Mouse (Mus musculus) kidney, postnatal 10 days (tissue): ENCODE measurements at regions not wholly inside any gene's neighbourhood (a gene's known extent, or its start where the extent isn't known, plus 50 kb on each side); places are given as distances from the start of the nearest gene placed in this dataset.

Experiments
- DNase-seq: peaks from one replicate; pipeline ENCODE4 v3.0.0; 2021; ENCODE audit warnings: mixed read lengths

DNA sequence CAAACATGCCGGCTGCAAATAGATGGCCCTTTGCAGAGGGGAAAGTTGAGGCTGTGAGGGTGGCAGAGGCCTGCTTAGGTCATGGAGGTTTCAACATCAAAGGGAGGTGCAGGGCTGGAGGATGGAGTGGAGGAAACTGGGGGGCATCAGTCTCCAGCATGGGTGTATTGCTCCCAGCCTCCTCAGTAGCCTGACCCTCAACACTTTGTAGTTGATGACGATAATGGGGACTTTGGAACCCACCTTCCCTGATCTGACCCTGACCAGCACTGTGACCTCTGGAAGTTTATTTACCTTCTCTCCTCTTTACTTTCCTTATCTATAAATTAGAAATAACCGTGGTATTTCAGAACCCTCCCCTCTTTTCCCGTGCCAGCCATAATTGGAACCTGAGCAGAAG, 56.2 kb downstream of the Gm26897 start:
- DNase-seq = no peak

DNA sequence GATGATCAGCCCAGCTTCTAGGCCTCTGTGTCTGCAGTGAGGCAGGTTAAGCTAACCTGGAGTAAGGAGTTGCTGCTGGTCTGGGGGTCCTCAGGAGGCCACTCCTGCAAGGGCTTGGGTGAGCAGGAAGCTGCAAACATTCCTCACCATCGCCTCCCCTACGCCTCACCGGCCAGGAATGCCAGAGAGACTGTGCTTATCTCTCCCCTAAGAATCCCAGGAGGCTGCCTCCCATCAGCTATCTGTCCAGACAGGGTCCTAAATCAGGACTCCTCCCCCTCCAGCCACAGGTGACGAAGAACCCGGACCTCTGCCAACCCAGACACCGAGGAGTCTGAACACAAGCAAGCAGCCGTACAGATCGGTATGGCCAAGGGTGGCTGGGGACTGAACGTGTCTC, 56.8 kb downstream of the Gm26897 start:
- DNase-seq = peak; percentile 41

DNA sequence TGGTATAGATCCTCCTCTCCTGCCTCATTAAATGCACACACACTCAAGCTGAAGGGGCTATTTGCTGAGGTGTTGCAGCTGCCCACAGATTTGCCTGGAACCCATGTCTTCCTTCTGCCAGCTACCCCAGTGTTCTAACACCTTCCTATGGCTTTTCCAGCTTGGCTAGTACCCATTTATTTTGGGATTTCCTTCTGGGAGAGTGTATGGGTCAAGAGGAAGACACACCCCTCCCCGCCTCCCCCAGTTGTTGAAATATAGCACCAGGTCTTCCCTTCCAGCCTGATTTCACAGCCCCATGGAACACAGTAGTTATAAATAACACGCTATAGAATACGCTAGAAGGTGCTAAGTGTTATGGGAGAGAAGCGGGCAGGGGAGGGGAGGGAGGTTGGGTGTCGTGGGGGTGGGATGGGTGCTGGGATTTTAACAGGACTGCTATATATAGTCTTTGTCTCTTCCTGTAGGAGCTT, 57.4 kb downstream of the Gm26897 start:
- no peak for DNase-seq

DNA sequence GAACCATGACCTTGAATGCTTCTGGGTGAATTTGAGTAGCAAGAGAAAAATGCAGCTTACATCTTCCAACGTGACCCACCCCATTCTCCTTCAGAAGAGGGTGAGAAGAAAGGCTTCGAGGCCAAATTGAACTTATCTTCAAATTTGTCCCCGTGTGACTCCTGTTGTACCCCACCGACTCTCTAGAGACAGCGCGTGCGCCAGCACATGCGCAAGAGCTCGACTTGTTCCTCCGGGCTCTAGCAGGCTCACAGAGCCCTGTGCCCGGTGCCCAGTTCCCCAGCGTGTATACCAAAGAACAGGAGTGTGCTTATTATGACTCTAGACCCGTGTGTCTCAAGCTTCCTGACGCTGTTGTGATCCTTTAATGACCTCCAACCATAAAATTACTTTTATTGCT, 59.0 kb downstream of the Gm26897 start:
- no peak for DNase-seq

DNA sequence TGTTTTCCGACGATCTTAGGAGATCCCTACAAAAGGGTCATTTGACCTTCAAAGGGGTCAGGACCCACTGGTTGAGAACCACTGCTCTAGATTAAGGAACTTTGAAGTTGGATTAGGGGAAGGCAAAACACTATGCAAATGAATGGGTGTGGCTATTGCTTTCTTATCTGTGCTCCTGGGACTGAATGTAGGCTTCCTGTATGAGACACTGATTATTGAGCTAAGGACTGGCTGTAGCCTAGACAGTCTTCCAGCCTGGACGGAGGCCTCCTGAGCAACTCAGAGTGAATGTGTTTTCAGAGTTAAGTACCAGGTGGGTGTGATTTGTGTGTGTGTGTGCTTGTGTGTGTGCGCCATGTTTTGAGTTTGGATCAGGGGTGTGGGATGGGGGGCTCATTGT, 59.5 kb downstream of the Gm26897 start:
- no peak for DNase-seq

DNA sequence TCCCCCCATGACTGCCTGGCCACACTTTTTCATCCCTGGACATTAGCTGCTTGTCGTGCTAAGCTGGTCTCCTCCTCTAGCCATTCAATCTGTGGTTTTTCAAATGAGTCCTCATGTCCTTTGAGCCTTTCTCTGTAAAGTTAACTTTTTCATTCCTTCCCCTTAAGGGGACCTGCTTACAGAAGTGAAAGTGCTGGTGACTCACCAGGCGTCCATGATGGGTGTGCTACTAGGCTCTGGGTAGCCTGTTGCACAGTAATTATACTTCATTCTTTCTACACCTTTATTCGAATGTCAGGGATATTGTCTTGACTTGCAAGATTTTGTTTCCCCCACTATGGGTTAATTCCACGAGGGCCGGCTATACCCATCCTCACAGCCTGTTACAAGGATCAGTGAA, 63.2 kb downstream of the Gm26897 start:
- no peak for DNase-seq

DNA sequence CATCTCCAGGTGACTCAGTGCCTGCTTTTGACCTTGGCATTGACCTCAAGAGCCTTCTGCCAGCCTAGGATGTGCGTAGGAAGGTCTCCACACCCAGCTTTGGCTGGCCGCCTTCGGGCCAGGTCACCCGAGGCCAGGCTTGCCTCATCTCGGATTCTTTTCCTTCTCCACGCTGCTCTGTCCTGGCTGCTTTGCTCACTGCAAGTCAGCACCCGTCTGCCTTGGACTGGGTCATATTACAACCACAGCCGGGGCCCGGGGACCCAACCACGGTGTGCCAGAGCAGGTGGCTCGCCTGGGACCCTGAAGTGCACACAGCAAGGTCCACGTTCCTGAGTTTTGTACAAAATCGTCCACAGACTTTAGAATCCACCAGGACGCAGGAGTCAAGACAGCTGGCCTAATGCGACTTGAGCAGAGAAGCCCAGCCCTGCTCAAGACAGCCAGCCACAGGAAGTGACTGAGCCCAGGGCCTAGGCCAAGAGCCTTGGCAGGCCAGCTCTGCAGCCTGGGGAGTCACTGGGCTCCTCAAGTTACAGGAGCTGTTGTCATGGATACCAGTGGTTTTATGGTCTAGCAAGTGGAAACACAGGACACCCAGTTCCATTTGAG, 66.1 kb downstream of the Gm26897 start:
- peak; percentile 84 for DNase-seq

DNA sequence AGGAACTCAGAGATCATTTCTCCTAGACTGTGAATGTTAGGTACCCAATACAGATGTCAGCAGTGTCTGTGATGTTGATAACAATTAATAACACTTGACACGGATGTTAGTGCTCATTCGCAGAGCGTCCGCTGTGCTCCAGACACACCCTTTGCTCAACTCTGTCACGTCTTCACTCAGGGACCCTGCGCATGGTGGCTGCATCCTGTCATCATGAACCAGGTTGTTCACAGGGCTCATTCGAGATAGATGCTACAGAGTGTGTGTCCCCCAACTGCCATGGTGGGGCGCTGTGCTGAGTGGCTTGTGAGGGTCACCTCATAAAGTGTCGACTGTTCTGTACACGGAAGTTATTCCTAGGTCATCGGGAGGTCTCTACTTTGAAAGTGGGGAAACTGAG, 66.8 kb downstream of the Gm26897 start:
- no peak for DNase-seq

DNA sequence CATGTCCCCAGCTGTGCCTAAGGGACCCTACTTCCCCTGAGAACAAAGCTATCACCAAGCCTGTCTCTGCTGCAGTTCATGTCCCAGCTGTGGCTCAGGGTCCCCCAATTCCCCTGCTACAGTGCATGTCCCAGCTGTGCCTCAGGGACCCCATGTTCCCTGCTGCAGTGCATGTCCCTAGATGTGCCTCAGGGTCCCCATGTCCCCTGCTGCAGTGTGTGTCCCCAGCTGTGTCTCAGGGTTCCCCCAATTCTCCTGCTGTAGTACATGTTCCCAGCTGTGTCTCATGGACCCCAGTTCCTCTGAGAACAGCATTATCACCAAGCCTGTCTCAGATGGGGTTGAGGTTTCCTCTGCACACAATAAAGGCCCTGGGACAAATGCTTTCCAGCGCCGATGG, 67.3 kb downstream of the Gm26897 start:
- DNase-seq = no peak

DNA sequence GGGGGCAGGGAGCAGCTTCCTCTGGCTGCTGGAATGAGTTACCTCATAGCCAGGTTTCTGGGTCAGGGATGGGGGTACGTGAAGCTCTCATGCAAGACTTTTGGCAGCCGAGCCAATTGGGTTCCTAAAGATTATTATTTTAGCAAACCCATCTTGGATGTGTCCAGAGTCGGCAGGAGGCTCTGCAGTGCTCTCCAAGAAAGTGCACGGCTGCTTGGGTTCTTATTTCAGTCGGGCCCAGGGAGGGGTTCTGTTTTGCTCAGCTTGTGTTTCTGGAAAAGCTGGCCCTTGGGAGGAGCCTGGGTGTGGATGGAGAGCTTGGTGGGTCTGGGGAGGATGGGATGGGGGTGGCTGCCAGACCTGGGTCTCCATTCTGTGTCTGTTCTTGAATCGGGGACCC, 70.8 kb downstream of the Gm26897 start:
- DNase-seq = no peak

DNA sequence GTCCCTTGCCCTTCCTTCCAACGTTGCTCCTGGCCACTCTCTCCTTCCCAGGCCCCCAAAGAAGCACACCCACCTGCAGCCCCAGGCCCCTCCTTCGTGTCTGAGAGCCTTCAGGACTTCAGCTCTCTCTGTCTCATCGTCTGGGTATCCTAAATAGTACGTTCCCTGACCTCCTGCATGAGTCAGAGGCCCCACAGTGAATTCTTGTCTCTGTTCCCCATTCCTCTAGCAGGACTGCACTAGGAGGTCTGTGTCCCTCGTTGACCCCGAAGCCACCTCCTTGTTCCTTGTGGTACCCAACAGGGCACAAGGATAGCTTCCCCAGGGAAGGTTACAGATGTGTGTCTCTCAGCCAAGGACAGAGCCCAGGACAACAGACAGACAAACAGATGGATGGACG, 71.4 kb downstream of the Gm26897 start:
- DNase-seq = no peak

DNA sequence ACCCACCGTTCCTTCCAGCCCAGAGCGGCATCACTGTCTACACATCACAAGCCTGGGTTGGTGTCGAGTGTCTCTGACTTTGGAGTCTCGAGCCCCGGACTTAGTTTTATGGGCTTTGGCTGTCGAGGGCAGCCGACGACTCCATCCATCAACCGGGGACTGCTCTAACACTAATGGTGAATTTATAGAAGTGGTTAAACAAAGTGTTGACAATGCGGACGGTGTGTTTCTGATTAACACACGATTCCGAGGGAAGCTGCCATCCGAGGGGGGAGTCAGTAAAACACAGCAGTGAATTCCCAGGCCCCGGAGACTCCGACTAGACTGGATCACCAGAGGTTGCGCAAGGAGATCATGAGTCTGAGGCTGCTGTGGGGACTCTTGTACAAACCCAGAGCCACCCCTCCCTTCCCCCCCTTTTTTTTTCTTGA, 72.1 kb downstream of the Gm26897 start:
- no peak for DNase-seq

DNA sequence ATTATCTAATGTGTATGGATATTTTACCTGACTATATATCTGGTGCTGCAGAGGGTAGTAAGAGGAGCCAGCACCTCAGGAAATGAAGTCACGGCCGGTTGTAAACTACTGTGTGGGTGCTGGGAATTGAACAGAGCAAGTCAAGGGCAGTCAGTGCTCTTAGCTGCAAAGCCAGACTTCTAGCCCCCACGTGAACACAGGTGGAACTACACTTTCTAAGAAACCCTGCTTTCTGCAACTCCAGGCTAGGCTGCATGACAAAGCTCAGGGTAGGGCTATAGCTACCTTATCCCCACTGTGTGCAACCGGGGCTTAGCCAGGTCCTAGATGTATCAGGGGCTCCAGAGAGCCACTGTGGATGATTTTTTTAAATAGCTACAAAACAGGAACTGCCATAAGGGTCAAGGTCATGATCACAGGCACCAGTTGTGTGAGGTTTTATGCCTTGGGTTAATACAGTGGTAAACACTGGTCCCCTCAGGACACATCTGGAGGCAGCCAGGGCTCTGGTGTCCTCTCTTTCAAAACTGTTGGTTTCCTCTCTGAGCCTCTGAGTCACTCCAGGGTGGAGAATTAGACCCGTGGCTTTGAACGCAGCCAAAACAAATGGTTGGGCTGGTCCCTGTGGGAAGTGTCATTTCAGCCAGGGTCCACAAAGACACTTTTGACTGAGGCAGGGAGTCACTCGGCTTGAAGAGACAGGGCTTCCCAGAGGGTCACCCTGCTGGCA, 76.5 kb downstream of the Gm26897 start:
- peak; percentile 48 for DNase-seq

DNA sequence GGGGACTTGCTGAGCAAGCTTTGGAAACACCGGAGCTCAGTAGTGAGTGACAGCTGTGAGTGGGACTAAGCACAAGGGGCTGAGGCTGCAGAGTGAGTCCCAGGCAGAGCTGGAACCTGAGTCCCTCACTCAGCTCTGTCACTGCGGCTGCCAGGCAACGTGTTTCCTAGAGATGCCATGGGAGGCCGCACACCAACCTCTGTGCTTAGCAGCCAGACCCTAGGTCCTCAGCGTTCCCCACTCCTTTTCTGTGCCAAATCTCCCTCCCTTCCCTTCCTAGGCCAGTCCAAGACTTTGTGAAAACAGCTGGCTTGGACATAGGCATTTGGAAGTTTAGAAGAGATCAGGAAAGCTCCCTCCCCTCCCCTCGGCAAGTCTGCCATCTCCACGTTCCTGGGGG, 78.9 kb downstream of the Gm26897 start:
- no peak for DNase-seq

DNA sequence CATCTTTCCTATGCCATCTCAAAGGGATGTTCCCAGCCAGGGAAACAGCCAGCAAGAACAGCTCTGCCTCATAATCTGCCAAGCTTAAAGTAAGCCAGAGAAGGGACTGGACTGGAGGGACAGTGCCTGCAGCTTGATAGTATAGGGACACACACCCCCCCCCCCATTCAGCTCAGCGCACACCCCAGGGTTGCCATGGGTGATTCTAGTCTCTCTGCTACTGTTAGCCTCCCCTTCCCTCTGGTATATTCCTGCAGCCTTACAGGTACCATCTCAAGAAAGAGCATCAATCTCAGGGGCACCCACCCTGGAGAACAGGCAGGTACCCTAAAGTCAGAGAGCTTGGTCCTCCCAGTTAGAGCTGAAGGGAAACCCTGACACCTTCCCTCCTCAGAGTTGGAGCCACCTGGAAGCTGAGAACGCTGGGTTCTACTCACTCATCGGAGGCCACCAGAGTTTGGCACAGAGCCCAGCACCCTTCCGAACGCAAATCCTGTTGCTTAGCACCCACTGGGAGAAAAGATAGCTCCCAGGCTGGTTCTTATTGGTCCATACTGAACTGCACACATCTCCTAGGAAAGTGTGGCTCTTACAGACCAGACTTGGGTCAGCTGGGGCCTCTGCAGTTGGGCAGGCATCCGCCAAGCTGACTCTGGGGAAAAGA, 79.5 kb downstream of the Gm26897 start:
- DNase-seq = peak; percentile 49

DNA sequence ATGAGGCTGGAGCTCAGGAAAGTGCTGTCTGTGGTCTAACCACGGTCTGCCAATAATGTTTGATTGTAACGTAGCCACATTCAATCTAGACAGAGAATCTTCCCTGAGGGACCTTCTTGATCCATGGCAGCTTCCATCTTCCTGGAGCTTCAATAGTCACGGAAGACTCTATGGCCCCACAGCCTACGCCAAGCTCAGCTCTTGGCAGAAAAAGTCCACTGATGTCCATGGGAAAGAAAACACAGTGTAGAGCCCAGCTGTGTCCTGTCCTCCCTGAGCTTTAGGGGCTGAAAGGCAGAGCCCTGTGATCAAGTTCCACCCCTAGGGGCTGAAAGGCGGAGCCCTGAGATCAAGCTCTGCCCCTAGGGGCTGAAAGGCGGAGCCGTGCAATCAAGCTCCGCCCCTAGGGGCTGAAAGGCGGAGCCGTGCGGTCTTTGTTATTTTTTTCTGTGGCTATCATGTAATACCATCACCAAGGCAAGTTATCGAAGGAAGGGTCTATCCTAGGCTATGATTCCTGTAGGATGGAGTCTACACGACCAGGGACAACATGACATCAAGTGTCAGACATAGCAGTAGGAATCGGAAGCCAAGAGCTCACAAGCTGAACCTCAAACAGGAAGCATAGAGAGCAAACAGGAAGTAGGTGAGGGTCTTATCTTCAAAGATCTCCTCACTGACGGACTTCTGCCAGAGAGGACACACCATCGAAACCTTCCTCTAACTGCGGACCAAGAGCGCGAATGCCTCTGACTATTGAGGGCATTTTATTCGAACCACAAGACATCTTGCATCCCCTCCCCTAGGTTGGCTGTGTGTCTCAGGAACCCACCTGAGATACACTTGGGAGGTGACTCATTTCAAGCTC, 81.4 kb downstream of the Gm26897 start:
- no peak for DNase-seq

DNA sequence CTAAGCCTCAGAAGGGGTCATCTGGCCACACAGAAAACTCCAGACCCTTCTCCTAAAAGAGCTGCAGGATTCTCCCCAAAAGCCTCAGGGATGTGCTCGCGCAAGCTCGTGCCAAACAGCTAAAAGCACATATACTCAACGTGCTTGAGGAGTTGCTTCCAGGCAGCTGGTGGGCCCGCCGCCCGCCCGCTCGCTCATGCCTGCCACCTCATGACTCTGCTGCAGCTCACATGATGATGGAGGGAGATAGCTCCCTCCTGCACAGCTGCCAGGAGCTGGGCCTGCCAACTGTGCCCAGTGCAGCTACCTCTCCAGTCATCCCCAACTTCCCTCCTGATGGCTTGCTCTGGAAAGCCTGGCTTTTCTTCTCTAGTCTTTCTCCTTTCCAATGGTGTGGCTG, 87.2 kb downstream of the Gm26897 start:
- no peak for DNase-seq

DNA sequence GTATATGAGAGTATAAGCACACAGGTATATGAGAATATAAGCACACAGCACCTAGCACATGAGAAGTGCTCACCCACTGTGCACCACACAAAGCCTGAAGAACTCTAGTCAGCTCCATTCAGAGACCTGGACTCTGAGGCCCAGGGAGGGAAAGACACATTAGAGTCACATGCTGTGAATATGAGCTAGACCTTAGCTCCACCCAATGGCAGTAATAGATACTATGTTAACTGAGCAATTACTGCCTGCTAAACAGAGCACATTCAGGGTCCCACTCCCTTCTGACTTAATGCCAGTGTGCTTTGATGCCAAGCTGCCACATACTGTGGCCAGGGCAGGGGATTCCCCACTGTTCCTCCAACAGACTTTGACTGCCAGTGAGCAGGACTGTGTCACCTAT, 89.2 kb downstream of the Gm26897 start:
- no peak for DNase-seq

DNA sequence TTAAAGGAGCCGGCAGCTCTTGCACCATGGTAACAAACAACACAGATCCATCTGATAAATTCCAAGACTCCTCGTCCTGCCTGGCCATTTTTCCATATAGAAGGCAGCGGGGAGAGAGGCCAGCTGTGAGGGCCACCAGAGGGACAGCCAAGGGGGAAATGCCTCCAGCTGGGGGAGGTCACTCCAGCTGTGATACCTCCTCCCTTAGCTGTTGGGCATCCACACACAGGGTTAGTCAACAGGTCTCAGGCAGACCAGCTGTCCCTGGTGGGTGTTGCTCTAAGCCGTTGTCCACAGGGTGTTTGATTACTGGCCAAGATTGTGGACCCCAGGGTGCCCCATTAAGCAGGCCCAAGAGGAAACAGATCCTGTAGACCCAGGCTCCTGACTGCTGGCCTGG, 89.7 kb downstream of the Gm26897 start:
- DNase-seq = peak; percentile 50

DNA sequence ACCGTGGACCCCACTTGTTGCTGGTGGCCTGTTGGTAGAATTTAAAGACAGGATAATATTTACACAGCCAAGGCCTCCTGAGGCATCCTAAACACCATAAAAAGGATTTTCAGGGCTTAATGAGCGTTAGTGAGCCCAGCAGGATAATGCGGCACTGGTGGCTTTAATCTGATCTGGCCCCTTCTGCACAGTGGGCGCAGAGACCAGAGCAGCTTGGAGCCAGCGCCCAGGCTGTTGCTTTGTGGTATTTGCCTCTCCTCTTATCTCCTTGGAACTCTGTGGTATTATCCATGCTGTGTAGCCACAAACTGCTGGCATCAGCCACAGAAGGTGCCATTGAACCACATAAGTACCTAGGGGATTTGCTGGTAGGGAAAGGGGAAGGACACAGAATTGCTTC, 90.1 kb downstream of the Gm26897 start:
- DNase-seq = no peak

DNA sequence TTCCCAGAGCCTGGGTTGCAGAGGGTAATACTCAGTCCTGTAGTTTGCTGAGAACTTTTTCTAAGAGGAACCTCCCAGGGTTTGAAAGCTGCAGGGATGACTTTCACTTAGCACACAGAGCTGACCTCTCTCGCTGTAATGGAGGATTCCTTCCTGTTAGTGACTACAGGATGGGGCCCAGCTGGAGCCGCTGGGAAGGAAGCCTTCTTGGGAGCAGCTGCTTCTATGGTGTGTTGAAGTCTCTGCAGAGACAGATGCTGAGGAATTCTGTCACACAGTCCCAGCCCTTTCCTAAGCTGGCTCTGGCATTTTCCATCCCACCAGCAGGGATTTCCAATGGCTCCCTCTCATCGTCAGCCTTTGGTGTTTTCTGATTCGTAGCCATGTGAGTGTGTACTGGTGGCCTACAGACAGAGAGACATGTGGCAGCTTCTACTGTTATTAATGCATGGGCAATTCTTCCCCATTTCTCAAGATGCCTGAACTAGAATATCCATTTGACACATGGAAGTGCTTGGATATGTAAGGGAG, 90.9 kb downstream of the Gm26897 start:
- peak; percentile 80 for DNase-seq

DNA sequence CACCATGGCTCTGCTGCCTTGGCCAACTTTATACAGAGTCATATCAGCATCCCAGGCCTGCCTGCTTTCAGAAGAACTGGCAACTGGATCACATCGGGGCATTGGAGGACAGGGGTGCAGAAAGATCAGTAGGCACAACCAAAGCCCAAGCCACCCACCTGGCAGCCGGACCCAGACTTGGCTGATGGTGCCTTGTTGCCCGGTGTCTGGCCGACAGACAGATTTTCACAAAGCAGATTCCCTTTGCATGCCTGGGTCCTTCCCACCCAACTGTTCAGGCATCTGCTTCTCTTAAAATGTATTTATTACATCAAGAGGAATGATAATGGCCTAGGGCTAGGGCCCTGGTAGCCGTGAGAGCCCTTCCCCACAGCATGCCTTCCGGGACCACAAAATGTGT, 96.2 kb downstream of the Gm26897 start:
- DNase-seq = no peak
